Mouse (Mus musculus): ENCODE results near the gene Gm49388.

Gene Gm49388

GRCm38 (mm10) chr7:127785308-127785707, at the start of gene Gm49388:
Gene Gm49388, plus strand, starts transcription at chr7:127785608.
- DNase-seq (ENCODE audit: low spot score): no peak

GRCm38 (mm10) chr7:127744366-127745045, 40.9 kb upstream of the Gm49388 start, which contains the start of gene Fbxl19:
Gene Fbxl19, plus strand, starts transcription at chr7:127744543.
- peak; percentile 76 for DNase-seq (ENCODE audit: low spot score)

GRCm38 (mm10) chr7:127745251-127745651, 40.2 kb upstream of the Gm49388 start:
- DNase-seq (ENCODE audit: low spot score): peak; percentile 96

- DNase-seq (ENCODE audit: low spot score): peak; percentile 99
Measured at GRCm38 (mm10) chr7:127745652-127746493, 39.5 kb upstream of the Gm49388 start.

- peak; percentile 91 for DNase-seq (ENCODE audit: low spot score)
Measured at GRCm38 (mm10) chr7:127746494-127747491, 38.6 kb upstream of the Gm49388 start.

GRCm38 (mm10) chr7:127747559-127748234, 37.7 kb upstream of the Gm49388 start:
- DNase-seq (ENCODE audit: low spot score): peak; percentile 73

- DNase-seq (ENCODE audit: low spot score): no peak
Measured at GRCm38 (mm10) chr7:127748235-127748560, 37.2 kb upstream of the Gm49388 start.

- no peak for DNase-seq (ENCODE audit: low spot score)
Measured at GRCm38 (mm10) chr7:127750131-127751127, 35.0 kb upstream of the Gm49388 start.

- peak; percentile 62 for DNase-seq (ENCODE audit: low spot score)
Measured at GRCm38 (mm10) chr7:127751619-127752018, 33.8 kb upstream of the Gm49388 start.

GRCm38 (mm10) chr7:127752069-127752468, 33.3 kb upstream of the Gm49388 start:
- no peak for DNase-seq (ENCODE audit: low spot score)

- DNase-seq (ENCODE audit: low spot score): no peak
Measured at GRCm38 (mm10) chr7:127753158-127753557, 32.2 kb upstream of the Gm49388 start.

- DNase-seq (ENCODE audit: low spot score): no peak
Measured at GRCm38 (mm10) chr7:127753741-127754140, 31.7 kb upstream of the Gm49388 start.

- DNase-seq (ENCODE audit: low spot score): no peak
Measured at GRCm38 (mm10) chr7:127759716-127760115, 25.7 kb upstream of the Gm49388 start.

GRCm38 (mm10) chr7:127760478-127760877, 24.9 kb upstream of the Gm49388 start:
- DNase-seq (ENCODE audit: low spot score): peak; percentile 62

- DNase-seq (ENCODE audit: low spot score): peak; percentile 66
Measured at GRCm38 (mm10) chr7:127761026-127761425, 24.4 kb upstream of the Gm49388 start.

GRCm38 (mm10) chr7:127763642-127764041, 21.8 kb upstream of the Gm49388 start:
- no peak for DNase-seq (ENCODE audit: low spot score)

- peak; percentile 82 for DNase-seq (ENCODE audit: low spot score)
Measured at GRCm38 (mm10) chr7:127765756-127766155, 19.7 kb upstream of the Gm49388 start.

- peak; percentile 62 for DNase-seq (ENCODE audit: low spot score)
Measured at GRCm38 (mm10) chr7:127766851-127767609, 18.4 kb upstream of the Gm49388 start.

GRCm38 (mm10) chr7:127767671-127768345, 17.6 kb upstream of the Gm49388 start:
- DNase-seq (ENCODE audit: low spot score): no peak
